Mouse (Mus musculus): ENCODE data around the gene Thsd7b.
"Not testable (repeated sequence)": the region's sequence is repeated elsewhere in the genome, so short reads cannot be mapped to it uniquely, and the experiment has no call there.

DNA sequence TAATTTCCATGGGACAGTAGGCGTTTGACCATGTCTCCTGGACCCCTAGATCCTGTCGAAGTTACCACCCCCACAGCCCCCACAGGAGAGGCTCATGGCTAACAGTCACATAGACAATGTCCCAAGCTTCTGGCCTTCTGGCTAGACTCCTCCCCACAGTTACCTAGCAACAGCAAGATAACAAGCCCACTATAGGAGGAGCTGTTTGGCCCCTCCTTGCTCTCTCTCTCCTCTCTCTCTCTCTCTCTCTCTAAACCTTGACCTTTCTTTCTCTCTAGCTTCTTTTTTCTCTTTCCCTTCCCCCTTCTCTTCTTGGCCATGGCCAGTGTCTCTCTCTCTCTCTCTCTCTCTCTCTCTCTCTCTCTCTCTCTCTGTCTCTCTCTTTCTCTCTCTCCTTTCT lies 686.2 kb downstream of the Thsd7b start:
- TF ChIP-seq POLR2A (IDR thresholded peaks at IDR 0.05; ENCODE audit: borderline replicate concordance, low read depth, low read length); CTCF (IDR thresholded peaks at IDR 0.05; ENCODE audit: low read depth, low read length): not testable (repeated sequence)
